Mouse (Mus musculus): ENCODE results near the gene Sult1b1. TPM values are rescaled to one million over a fixed set of nuclear protein-coding genes. Genes with fewer than 3 reads are reported as not detected.

Sult1b1 gene
- polyA plus RNA-seq (2012): not detected in 2 replicates

GRCm38 (mm10) chr5:87538111-87538510 is at the start of gene Sult1b1:
Gene Sult1b1 (minus strand): TSS chr5:87538195.

GRCm38 (mm10) chr5:87568845-87569244 is 30.9 kb upstream of the Sult1b1 start, which contains the start of gene Sult1d1:
Gene Sult1d1 (minus strand): TSS chr5:87569027.

GRCm38 (mm10) chr5:87490771-87491170 is 47.2 kb downstream of the Sult1b1 start, which contains the start of gene Ugt2a1:
Gene Ugt2a1 (minus strand): TSS chr5:87490871.

GRCm38 (mm10) chr5:87486706-87487105 is 51.3 kb downstream of the Sult1b1 start, which contains the start of gene Gm43638:
Gene Gm43638 (minus strand): TSS chr5:87486806.

GRCm38 (mm10) chr5:87482160-87482559 is 55.8 kb downstream of the Sult1b1 start, which contains the start of gene Ugt2a2:
Gene Ugt2a2 (minus strand): TSS chr5:87482260.

Other genes with a start within 250 kb of the Sult1b1 start
- gene Ugt2a3, start 201.0 kb downstream of the Sult1b1 start, polyA plus RNA-seq (2012): not detected in 2 replicates
- gene Ugt2b38, start 114.0 kb downstream of the Sult1b1 start, polyA plus RNA-seq (2012): not detected in 2 replicates
- not detected in 2 replicates for gene Ugt2a2, start 55.9 kb downstream of the Sult1b1 start, polyA plus RNA-seq (2012)
- not detected in 2 replicates for gene Gm43638, start 51.4 kb downstream of the Sult1b1 start, polyA plus RNA-seq (2012)
- not detected in 2 replicates for gene Ugt2a1, start 47.3 kb downstream of the Sult1b1 start, polyA plus RNA-seq (2012)
- not detected in 2 replicates for gene Sult1d1, start 30.8 kb upstream of the Sult1b1 start, polyA plus RNA-seq (2012)
- not detected in 2 replicates for gene Sult1e1, start 53.4 kb upstream of the Sult1b1 start, polyA plus RNA-seq (2012)
- not detected in 2 replicates for gene Csn1s1, start 128.0 kb upstream of the Sult1b1 start, polyA plus RNA-seq (2012)
- gene Csn2, start 161.4 kb upstream of the Sult1b1 start, polyA plus RNA-seq (2012): not detected in 2 replicates
- gene Csn1s2a, start 236.4 kb upstream of the Sult1b1 start, polyA plus RNA-seq (2012): not detected in 2 replicates